Mouse (Mus musculus) left cerebral cortex, postnatal 36 days (tissue): ENCODE results near the gene Grb14. TPM values are rescaled to one million over a fixed set of nuclear protein-coding genes. Genes with fewer than 3 reads are reported as not detected.

Experiments
- DNase-seq, 2 experiments: peaks; one replicate each; pipeline ENCODE4 v3.0.0; 2021 to 2022; ENCODE audit warnings: low spot score in 2 of 2, mixed read lengths in 1 of 2
- intact Hi-C: fragments of 180-260 bp; cut with DNase I; formaldehyde crosslinking; loops from one replicate; pipeline ENCODE4 v1.15.1; 2025
- total RNA-seq, 2 experiments: library from RNA; stranded (reverse); gene quantifications; 2 replicates each; pipeline ENCODE4 v1.2.3; 2021

Grb14 gene
- total RNA-seq, 2 experiments from 2014 or later = 24.3 to 27.4 TPM

- DNase-seq = no peak
- intact Hi-C loops = no loop called here
Measured at GRCm38 (mm10) chr2:64915448-64915847, 109.3 kb downstream of the Grb14 start.

GRCm38 (mm10) chr2:64904877-64905276, 119.9 kb downstream of the Grb14 start:
- intact Hi-C loops = loop anchor here (10.0 kb wide), 1 partner anchor 1400 kb away; no protein-coding TSS in a partner anchor
- DNase-seq = no peak

GRCm38 (mm10) chr2:64897844-64898243, 126.9 kb downstream of the Grb14 start:
- intact Hi-C loops = no loop called here

GRCm38 (mm10) chr2:64893233-64893632, 131.6 kb downstream of the Grb14 start:
- DNase-seq = no peak
- intact Hi-C loops = no loop called here

More at GRCm38 (mm10) chr2:64897844-64898243, 126.9 kb downstream of the Grb14 start:
- no peak for DNase-seq

GRCm38 (mm10) chr2:64887098-64887757, 137.6 kb downstream of the Grb14 start:
- DNase-seq = no peak
- intact Hi-C loops = no loop called here

GRCm38 (mm10) chr2:64885696-64886095, 139.1 kb downstream of the Grb14 start:
- no peak for DNase-seq
- intact Hi-C loops = no loop called here

- intact Hi-C loops = no loop called here
- no peak for DNase-seq
Measured at GRCm38 (mm10) chr2:64878275-64878674, 146.5 kb downstream of the Grb14 start.

Other genes with a start within 250 kb of the Grb14 start
- gene Cobll1, start 214.4 kb upstream of the Grb14 start, total RNA-seq = 1 to 10 TPM; 6.3 to 8.1 TPM